Mouse (Mus musculus): ENCODE results near the gene Psmd6.

The Psmd6 gene

GRCm38 (mm10) chr14:14120230-14121096 lies at the start of gene Psmd6:
TSS of gene Psmd6 (minus strand) at chr14:14120984.
- Histone ChIP-seq H3K27me3 (ENCODE audit: insufficient read depth, low read length) (no peaks in the 10 kb centered on the region), H3K36me3 (ENCODE audit: insufficient read depth, low read length) (peaks cover 43% of the 10 kb centered on the region), H3K4me3 (replicated peaks; ENCODE audit: low read length) (peak within 1 kb of the TSS; percentile 97), H3K9me3 (ENCODE audit: low read length) (peaks cover 16% of the 10 kb centered on the region), H3K4me1 (replicated peaks; ENCODE audit: low read depth, low read length) (peaks cover 14% of the 10 kb centered on the region)
- TF ChIP-seq CTCF (conservative IDR thresholded peaks at IDR 0.05; ENCODE audit: low read length) (peak; percentile 87), NANOG (IDR thresholded peaks at IDR 0.05; ENCODE audit: borderline replicate concordance, low read length) (no peak)

- H3K4me3 ChIP-seq (replicated peaks; ENCODE audit: low read length) = no peak overlapping the region
- no peaks in the 10 kb centered on the region for H3K27me3 ChIP-seq (ENCODE audit: insufficient read depth, low read length)
- H3K36me3 ChIP-seq (ENCODE audit: insufficient read depth, low read length) = peaks cover 52% of the 10 kb centered on the region
- no peaks in the 10 kb centered on the region for H3K4me1 ChIP-seq (replicated peaks; ENCODE audit: low read depth, low read length)
- no peak for TF ChIP-seq CTCF (conservative IDR thresholded peaks at IDR 0.05; ENCODE audit: low read length)
- TF ChIP-seq POU5F1 (IDR thresholded peaks at IDR 0.05; ENCODE audit: borderline replicate concordance, low read length) = no peak
- no peak for TF ChIP-seq NANOG (IDR thresholded peaks at IDR 0.05; ENCODE audit: borderline replicate concordance, low read length)
- peaks cover 13% of the 10 kb centered on the region for H3K9me3 ChIP-seq (ENCODE audit: low read length)
Measured at GRCm38 (mm10) chr14:14110710-14111109, 10.1 kb downstream of the Psmd6 start.

- no peak for TF ChIP-seq CTCF (conservative IDR thresholded peaks at IDR 0.05; ENCODE audit: low read length)
- TF ChIP-seq NANOG (IDR thresholded peaks at IDR 0.05; ENCODE audit: borderline replicate concordance, low read length) = no peak
- no peak for TF ChIP-seq POU5F1 (IDR thresholded peaks at IDR 0.05; ENCODE audit: borderline replicate concordance, low read length)
- Histone ChIP-seq H3K4me1 (replicated peaks; ENCODE audit: low read depth, low read length) (no peaks in the 10 kb centered on the region), H3K9me3 (ENCODE audit: low read length) (no peaks in the 10 kb centered on the region), H3K36me3 (ENCODE audit: insufficient read depth, low read length) (peaks cover 9% of the 10 kb centered on the region; the same call in 1 of the 2 replicates), H3K4me3 (replicated peaks; ENCODE audit: low read length) (no peak overlapping the region), H3K27me3 (ENCODE audit: insufficient read depth, low read length) (no peaks in the 10 kb centered on the region)
Measured at GRCm38 (mm10) chr14:14104930-14105318, 15.9 kb downstream of the Psmd6 start.

- no peak overlapping the region for H3K4me3 ChIP-seq (replicated peaks; ENCODE audit: low read length)
- no peaks in the 10 kb centered on the region for H3K9me3 ChIP-seq (ENCODE audit: low read length)
- peaks cover 9% of the 10 kb centered on the region; the same call in 1 of the 2 replicates for H3K36me3 ChIP-seq (ENCODE audit: insufficient read depth, low read length)
- no peaks in the 10 kb centered on the region for H3K4me1 ChIP-seq (replicated peaks; ENCODE audit: low read depth, low read length)
- no peaks in the 10 kb centered on the region for H3K27me3 ChIP-seq (ENCODE audit: insufficient read depth, low read length)
- no peak for TF ChIP-seq POU5F1 (IDR thresholded peaks at IDR 0.05; ENCODE audit: borderline replicate concordance, low read length)
- TF ChIP-seq NANOG (IDR thresholded peaks at IDR 0.05; ENCODE audit: borderline replicate concordance, low read length) = no peak
- TF ChIP-seq CTCF (conservative IDR thresholded peaks at IDR 0.05; ENCODE audit: low read length) = no peak
Measured at GRCm38 (mm10) chr14:14104213-14104929, 16.4 kb downstream of the Psmd6 start.

- Histone ChIP-seq H3K4me1 (replicated peaks; ENCODE audit: low read depth, low read length) (no peaks in the 10 kb centered on the region), H3K9me3 (ENCODE audit: low read length) (no peaks in the 10 kb centered on the region), H3K4me3 (replicated peaks; ENCODE audit: low read length) (no peak overlapping the region), H3K36me3 (ENCODE audit: insufficient read depth, low read length) (peaks cover 9% of the 10 kb centered on the region; the same call in 1 of the 2 replicates), H3K27me3 (ENCODE audit: insufficient read depth, low read length) (no peaks in the 10 kb centered on the region)
- TF ChIP-seq POU5F1 (IDR thresholded peaks at IDR 0.05; ENCODE audit: borderline replicate concordance, low read length) (no peak), NANOG (IDR thresholded peaks at IDR 0.05; ENCODE audit: borderline replicate concordance, low read length) (no peak), CTCF (conservative IDR thresholded peaks at IDR 0.05; ENCODE audit: low read length) (no peak)
Measured at GRCm38 (mm10) chr14:14101296-14101695, 19.5 kb downstream of the Psmd6 start.

- Histone ChIP-seq H3K4me3 (replicated peaks; ENCODE audit: low read length) (no peak overlapping the region), H3K9me3 (ENCODE audit: low read length) (no peaks in the 10 kb centered on the region), H3K4me1 (replicated peaks; ENCODE audit: low read depth, low read length) (peaks cover 3% of the 10 kb centered on the region), H3K27me3 (ENCODE audit: insufficient read depth, low read length) (no peaks in the 10 kb centered on the region), H3K36me3 (ENCODE audit: insufficient read depth, low read length) (peaks cover 9% of the 10 kb centered on the region; the same call in 1 of the 2 replicates)
- TF ChIP-seq CTCF (conservative IDR thresholded peaks at IDR 0.05; ENCODE audit: low read length) (no peak), POU5F1 (IDR thresholded peaks at IDR 0.05; ENCODE audit: borderline replicate concordance, low read length) (no peak), NANOG (IDR thresholded peaks at IDR 0.05; ENCODE audit: borderline replicate concordance, low read length) (no peak)
Measured at GRCm38 (mm10) chr14:14100773-14101280, 20.0 kb downstream of the Psmd6 start.

- no peak for TF ChIP-seq POU5F1 (IDR thresholded peaks at IDR 0.05; ENCODE audit: borderline replicate concordance, low read length)
- TF ChIP-seq CTCF (conservative IDR thresholded peaks at IDR 0.05; ENCODE audit: low read length) = peak; percentile 95
- TF ChIP-seq NANOG (IDR thresholded peaks at IDR 0.05; ENCODE audit: borderline replicate concordance, low read length) = no peak
- peaks cover 9% of the 10 kb centered on the region; the same call in 1 of the 2 replicates for H3K36me3 ChIP-seq (ENCODE audit: insufficient read depth, low read length)
- H3K4me3 ChIP-seq (replicated peaks; ENCODE audit: low read length) = no peak overlapping the region
- no peaks in the 10 kb centered on the region for H3K9me3 ChIP-seq (ENCODE audit: low read length)
- H3K27me3 ChIP-seq (ENCODE audit: insufficient read depth, low read length) = no peaks in the 10 kb centered on the region
- peaks cover 11% of the 10 kb centered on the region for H3K4me1 ChIP-seq (replicated peaks; ENCODE audit: low read depth, low read length)
Measured at GRCm38 (mm10) chr14:14098330-14098980, 22.3 kb downstream of the Psmd6 start.

- Histone ChIP-seq H3K4me1 (replicated peaks; ENCODE audit: low read depth, low read length) (peaks cover 6% of the 10 kb centered on the region), H3K4me3 (replicated peaks; ENCODE audit: low read length) (no peak overlapping the region), H3K9me3 (ENCODE audit: low read length) (no peaks in the 10 kb centered on the region), H3K27me3 (ENCODE audit: insufficient read depth, low read length) (no peaks in the 10 kb centered on the region), H3K36me3 (ENCODE audit: insufficient read depth, low read length) (no peaks in the 10 kb centered on the region)
- no peak for TF ChIP-seq POU5F1 (IDR thresholded peaks at IDR 0.05; ENCODE audit: borderline replicate concordance, low read length)
- TF ChIP-seq NANOG (IDR thresholded peaks at IDR 0.05; ENCODE audit: borderline replicate concordance, low read length) = no peak
- no peak for TF ChIP-seq CTCF (conservative IDR thresholded peaks at IDR 0.05; ENCODE audit: low read length)
Measured at GRCm38 (mm10) chr14:14090571-14090970, 30.2 kb downstream of the Psmd6 start.

Data from E14TG2a.4 (cell line).